Mouse (Mus musculus) forebrain, embryonic 10.5 days (tissue): ENCODE measurements around the gene Tagln2. TPM values are rescaled to one million over a fixed set of nuclear protein-coding genes. Genes with fewer than 3 reads are reported as not detected.

Source experiments
- DNase-seq: peaks from one replicate; pipeline ENCODE4 v3.0.0-alpha.2; 2017; ENCODE audit warnings: low spot score; ENCODE audit errors: extremely low spot score
- H3K27ac ChIP-seq: fragments of 300-500 bp; sonication (generic); 2 replicates; pipeline ENCODE4 v1.5.1; 2016; ENCODE audit warnings: mild to moderate bottlenecking
- H3K27me3 ChIP-seq: fragments of 300-500 bp; sonication (generic); 2 replicates; pipeline ENCODE4 v1.6.1; 2016; ENCODE audit warnings: mild to moderate bottlenecking; ENCODE audit not compliant: poor library complexity, severe bottlenecking
- H3K36me3 ChIP-seq: fragments of 300-500 bp; sonication (generic); replicated peaks from 2 replicates; pipeline ENCODE4 v1.6.1; 2016; ENCODE audit warnings: mild to moderate bottlenecking, moderate library complexity
- H3K4me1 ChIP-seq: fragments of 300-500 bp; sonication (generic); 2 replicates; pipeline ENCODE4 v1.6.1; 2016
- H3K4me3 ChIP-seq: fragments of 300-500 bp; sonication (generic); 2 replicates; pipeline ENCODE4 v1.5.1; 2016; ENCODE audit warnings: mild to moderate bottlenecking, moderate library complexity
- H3K9me3 ChIP-seq: fragments of 300-500 bp; sonication (generic); 2 replicates; pipeline ENCODE4 v1.6.1; 2016; ENCODE audit warnings: mild to moderate bottlenecking, moderate library complexity
- WGBS: fragments of 180-500 bp; shearing (Covaris S2); methylation state at CpG from one replicate; pipeline ENCODE4 v1.1.7; 2016; 5-methylcytosine and 5-hydroxymethylcytosine counted together
- polyA plus RNA-seq: library from polyadenylated mRNA; unstranded; fragments of >200 nt; fragmentation: Nextera tagmentation; extraction: Ambion mirVana; gene quantifications from 2 replicates; pipeline ENCODE4 v1.2.1, GENCODE M21; 2016

The Tagln2 gene
- polyA plus RNA-seq, 1 experiment from 2014 or later, result 71.1 TPM

DNA sequence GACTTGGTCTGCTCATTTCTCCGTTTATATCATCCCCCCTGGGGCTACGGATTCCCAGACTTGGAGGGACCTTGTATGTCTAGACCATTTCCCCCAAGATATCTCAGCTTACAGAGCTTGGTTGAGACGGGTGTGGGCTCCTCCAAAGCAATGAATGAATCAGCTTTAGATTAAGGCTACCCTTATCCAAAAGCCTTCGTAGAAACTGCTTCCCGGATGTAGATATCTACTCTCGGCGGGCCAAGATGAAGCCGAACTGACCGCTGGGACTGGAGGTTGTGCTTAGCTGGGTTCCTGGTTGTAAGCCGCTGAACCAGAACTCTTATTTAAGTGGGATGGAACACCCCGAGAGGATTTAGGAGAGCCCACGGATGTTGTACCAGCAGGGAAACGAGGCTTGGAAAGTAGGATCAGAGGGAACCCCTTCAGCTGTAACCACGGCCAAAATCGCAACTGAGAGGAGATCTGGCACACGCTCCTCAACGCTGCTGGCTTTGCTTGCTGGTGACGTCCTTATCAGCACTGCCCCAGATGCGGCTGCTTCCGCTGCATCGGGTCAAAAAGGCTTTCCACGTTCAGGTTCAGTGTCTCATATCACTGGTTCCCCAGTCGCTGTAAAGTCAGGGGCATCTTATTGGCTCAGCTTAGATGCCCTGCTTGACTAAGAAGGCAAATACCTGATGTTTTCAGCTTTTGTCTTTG, 26.7 kb downstream of the Tagln2 start:
- H3K4me3 ChIP-seq, result no peak overlapping the region
- no peaks in the 10 kb centered on the region for H3K36me3 ChIP-seq
- no peaks in the 10 kb centered on the region for H3K9me3 ChIP-seq
- H3K27ac ChIP-seq, result no peak overlapping the region
- 83% methylated on average over 23 of the region's 23 CpGs for WGBS
- peaks cover 46% of the 10 kb centered on the region for H3K27me3 ChIP-seq
- no peak for DNase-seq
- peaks cover 40% of the 10 kb centered on the region for H3K4me1 ChIP-seq

DNA sequence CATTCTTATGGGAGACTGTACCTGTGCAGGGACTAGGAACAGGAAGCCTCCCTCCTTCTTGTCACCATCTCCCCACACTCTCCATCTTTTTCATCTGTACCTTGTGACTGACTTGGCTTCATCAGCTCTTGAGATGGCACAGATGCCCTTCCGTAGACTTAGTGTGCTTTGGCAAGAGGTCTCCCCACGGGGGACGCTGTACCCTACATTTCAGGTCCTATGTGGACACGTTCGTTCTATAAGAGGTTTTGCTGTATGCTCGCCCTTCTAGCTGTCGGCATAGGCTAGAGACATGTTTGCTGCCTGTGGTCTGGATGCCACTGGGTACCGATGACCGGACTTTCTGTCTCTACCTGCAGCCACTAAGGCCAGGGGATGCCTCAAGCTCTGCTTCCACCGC, 27.6 kb downstream of the Tagln2 start:
- H3K27me3 ChIP-seq, result peaks cover 46% of the 10 kb centered on the region

DNA sequence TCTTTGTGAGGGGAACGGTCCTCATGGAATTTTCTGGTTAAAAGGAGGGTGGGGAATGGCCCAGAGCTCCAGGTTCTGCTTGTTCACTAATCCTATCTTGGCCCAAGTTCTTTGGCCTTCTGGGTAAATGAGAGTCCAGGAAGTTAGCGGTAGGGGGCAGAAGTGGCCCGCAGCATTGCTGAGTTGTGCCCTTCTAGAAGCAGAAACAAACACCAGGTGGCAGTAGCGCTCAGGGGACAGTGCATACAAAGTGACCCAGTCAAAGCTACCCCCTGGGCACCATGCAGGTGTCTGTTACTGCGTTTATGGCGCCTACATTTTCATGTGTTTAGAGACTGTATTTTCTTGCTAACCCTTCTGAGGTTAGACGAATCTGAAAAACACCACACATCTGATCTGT, 28.9 kb downstream of the Tagln2 start:
- peak; percentile 81 for DNase-seq
- Histone ChIP-seq H3K27ac (no peak overlapping the region), H3K4me3 (no peak overlapping the region), H3K4me1 (peaks cover 48% of the 10 kb centered on the region), H3K27me3 (peaks cover 56% of the 10 kb centered on the region), H3K36me3 (no peaks in the 10 kb centered on the region), H3K9me3 (no peaks in the 10 kb centered on the region)
- 8% methylated on average over 7 of the region's 7 CpGs for WGBS

More for the DNA sequence above, 27.6 kb downstream of the Tagln2 start:
- Histone ChIP-seq H3K36me3 (no peaks in the 10 kb centered on the region), H3K4me1 (peaks cover 40% of the 10 kb centered on the region), H3K27ac (no peak overlapping the region), H3K9me3 (no peaks in the 10 kb centered on the region), H3K4me3 (no peak overlapping the region)
- 93% methylated on average over 10 of the region's 10 CpGs for WGBS
- DNase-seq, result no peak

DNA sequence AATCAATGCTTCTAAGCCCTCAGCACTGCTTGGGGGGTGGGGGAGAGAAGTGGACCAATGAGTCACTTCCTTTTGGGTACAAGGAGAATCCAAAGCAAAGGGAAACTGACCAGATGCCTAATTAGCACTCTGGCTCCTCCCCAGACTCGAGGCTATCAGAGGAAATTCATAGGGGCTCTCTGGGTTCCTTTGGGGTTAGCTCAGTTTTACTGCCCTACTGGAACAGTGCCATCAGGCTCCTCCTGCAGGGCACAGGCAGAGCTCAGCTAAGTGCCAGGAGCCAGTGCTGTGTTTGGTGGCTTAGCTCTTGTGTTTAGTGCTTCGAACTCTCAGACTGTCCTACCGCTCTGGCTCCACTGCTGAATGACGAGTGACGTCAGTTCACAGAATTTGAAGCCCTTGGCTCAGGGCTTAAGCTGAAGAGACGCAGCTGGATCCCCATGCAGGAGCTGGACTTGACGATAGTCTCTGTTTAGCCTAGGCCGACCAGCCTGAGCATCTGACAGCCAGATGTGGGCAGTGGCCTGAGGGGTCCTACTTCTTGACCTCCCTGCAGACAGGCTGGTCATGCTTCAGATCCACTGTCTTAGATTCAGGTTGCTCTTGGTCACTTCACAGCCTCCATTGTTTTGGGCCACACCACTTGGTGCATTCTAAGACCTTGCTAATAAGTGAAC, 30.8 kb downstream of the Tagln2 start:
- DNase-seq, result peak; percentile 35
- peaks cover 65% of the 10 kb centered on the region for H3K27me3 ChIP-seq

DNA sequence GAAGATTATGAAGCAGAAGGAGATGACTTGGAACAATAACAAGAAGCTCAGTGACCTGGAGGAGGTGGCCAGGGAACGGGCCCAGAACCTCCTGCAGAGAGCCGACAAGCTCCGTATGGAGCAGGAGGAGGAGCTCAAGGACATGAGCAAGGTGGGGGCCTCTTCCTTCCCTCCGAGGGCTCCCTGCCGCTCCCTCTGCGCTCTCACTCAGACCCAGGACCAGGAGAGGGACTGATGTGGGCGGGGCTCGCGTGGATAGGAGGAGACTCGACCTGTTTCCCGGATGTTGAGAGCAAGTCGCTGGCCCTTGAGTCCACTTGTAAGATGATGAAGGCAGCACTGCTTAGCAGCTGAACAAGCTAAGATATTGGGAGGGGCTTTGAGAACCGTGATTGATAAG, 32.7 kb downstream of the Tagln2 start:
- H3K9me3 ChIP-seq, result no peaks in the 10 kb centered on the region
- peaks cover 57% of the 10 kb centered on the region for H3K27me3 ChIP-seq
- H3K4me3 ChIP-seq, result peak overlapping the region; percentile 45
- H3K4me1 ChIP-seq, result peaks cover 35% of the 10 kb centered on the region
- peak; percentile 69 for DNase-seq
- H3K36me3 ChIP-seq, result no peaks in the 10 kb centered on the region
- 4% methylated on average over 13 of the region's 13 CpGs for WGBS
- peak overlapping the region; percentile 70 for H3K27ac ChIP-seq

More for the DNA sequence above, 30.8 kb downstream of the Tagln2 start:
- 35% methylated on average over 8 of the region's 8 CpGs for WGBS
- H3K36me3 ChIP-seq, result no peaks in the 10 kb centered on the region
- no peaks in the 10 kb centered on the region for H3K9me3 ChIP-seq
- H3K27ac ChIP-seq, result no peak overlapping the region
- H3K4me3 ChIP-seq, result no peak overlapping the region
- H3K4me1 ChIP-seq, result peaks cover 40% of the 10 kb centered on the region

DNA sequence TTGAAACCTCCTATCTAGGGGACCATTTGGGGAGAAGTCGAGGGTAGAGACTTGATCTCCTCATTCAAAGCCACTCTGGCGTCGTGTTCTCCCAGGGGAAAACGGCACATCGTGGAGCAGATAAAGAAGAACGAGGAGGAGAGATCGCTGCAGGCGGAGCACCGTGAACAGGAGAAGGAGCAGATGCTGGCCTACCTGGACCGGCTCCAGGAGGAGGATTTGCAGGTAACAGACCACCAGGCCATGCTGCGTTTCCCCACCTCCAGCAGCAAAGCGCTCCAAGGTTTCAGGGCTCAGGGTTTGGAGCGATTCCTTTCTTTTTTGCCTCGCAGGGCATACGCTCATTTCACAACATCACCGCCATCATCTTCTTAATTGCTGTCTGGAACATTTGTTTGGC, 35.3 kb downstream of the Tagln2 start:
- no peak overlapping the region for H3K27ac ChIP-seq
- peaks cover 39% of the 10 kb centered on the region for H3K4me1 ChIP-seq
- peaks cover 43% of the 10 kb centered on the region for H3K27me3 ChIP-seq
- H3K36me3 ChIP-seq, result no peaks in the 10 kb centered on the region
- WGBS, result 82% methylated on average over 16 of the region's 16 CpGs
- H3K9me3 ChIP-seq, result no peaks in the 10 kb centered on the region
- no peak overlapping the region for H3K4me3 ChIP-seq
- no peak for DNase-seq

DNA sequence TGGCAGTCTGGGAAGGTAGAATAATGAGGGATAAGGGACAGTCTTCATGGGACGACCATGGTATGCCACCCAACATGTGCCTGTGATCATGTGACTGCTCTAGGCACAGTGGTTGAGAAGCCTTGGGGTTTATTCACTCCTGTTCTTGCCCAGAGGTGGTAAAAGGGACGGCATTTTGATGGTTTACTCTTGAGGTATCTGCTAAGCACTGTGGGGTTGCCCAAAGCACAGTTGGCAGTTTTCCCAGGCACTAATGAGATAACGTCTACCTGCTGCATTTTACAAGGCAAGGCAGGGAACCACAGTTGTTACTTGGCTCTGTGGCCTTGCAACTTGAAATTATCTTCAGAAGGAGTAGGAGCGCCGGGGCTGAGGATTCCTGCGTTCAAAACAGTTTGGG, 40.0 kb downstream of the Tagln2 start:
- no peak overlapping the region for H3K4me3 ChIP-seq
- DNase-seq, result no peak
- H3K9me3 ChIP-seq, result no peaks in the 10 kb centered on the region
- H3K36me3 ChIP-seq, result no peaks in the 10 kb centered on the region
- peaks cover 16% of the 10 kb centered on the region for H3K27me3 ChIP-seq
- no peak overlapping the region; the same call in 1 of the 2 replicates for H3K27ac ChIP-seq
- H3K4me1 ChIP-seq, result peaks cover 14% of the 10 kb centered on the region
- WGBS, result 70% methylated on average over 6 of the region's 6 CpGs

DNA sequence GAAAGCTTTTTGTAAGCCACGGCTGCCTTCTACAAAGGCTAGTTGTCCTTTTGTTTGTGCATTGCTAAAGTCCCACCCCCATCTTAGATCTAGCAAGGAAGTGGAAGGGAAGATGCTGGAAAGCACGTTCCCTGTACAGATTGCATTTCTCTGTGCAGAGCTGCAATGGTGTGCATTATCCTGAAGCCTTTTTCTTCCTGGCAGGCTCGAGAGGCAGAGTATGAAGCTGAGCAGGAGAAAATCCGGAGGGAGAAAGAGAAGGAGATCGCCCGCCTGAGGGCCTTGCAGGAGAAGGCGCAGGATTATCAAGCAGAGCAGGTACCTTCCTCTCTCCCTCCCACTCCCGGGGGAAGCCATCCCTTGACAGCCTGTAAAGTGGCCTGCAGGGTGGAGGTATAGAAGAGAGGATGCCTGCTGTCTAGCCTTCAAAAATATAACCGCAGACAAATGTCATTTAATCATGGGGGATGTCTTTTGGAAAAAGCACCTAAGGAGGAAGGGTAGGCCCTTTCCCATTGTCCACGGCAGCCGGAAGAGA, 40.5 kb downstream of the Tagln2 start:
- Histone ChIP-seq H3K36me3 (no peaks in the 10 kb centered on the region), H3K27me3 (peaks cover 16% of the 10 kb centered on the region), H3K4me1 (peaks cover 14% of the 10 kb centered on the region), H3K9me3 (no peaks in the 10 kb centered on the region), H3K27ac (peak overlapping the region; percentile 35; the same call in 1 of the 2 replicates), H3K4me3 (no peak overlapping the region)
- no peak for DNase-seq
- WGBS, result 44% methylated on average over 11 of the region's 11 CpGs

DNA sequence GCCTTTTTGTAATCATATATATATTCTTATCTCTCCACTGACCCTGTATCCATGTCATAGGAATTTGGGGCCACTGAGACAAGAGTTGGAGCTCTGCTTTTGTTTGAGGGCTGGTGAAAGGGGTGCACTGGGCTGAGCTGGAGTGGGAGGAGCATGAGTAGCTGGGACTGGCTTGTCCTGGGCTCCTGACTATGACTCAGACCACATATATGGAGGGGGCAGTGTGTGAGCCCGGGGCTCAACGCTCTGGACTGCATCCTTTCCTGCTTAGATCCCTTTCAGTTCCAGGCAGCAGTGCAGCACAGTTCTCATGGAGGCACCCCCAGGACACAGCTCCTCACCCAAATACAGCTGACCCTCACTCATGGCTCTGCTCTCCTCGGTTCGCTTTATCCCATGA, 46.2 kb downstream of the Tagln2 start:
- DNase-seq, result no peak
- no peaks in the 10 kb centered on the region for H3K36me3 ChIP-seq
- H3K9me3 ChIP-seq, result no peaks in the 10 kb centered on the region
- peaks cover 30% of the 10 kb centered on the region for H3K4me1 ChIP-seq
- H3K27me3 ChIP-seq, result peaks cover 12% of the 10 kb centered on the region
- H3K27ac ChIP-seq, result no peak overlapping the region
- 82% methylated on average over 4 of the region's 4 CpGs for WGBS
- H3K4me3 ChIP-seq, result no peak overlapping the region

DNA sequence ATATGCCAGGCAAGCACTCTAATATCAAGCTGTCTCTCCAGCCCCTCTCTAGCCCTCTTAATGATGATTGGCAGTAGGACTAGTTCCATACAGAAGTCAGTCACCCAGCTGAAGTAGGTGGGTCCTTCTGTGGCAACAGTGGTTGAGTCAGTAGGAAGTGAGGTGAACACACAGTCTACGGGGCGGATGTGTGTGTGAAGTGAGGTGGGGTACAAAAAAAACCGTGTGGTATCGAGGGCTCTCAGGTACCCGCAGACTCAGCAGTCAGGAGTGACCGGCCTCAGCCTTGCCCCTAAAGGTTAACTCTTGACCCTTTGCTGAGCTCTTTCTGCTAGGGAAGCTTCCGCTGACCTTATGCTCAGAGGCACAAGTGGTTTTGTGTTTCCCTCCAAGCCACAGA, 48.7 kb downstream of the Tagln2 start:
- Histone ChIP-seq H3K27me3 (peaks cover 14% of the 10 kb centered on the region), H3K27ac (no peak overlapping the region), H3K36me3 (no peaks in the 10 kb centered on the region), H3K9me3 (no peaks in the 10 kb centered on the region), H3K4me1 (peaks cover 55% of the 10 kb centered on the region), H3K4me3 (no peak overlapping the region)
- no peak for DNase-seq
- WGBS, result 43% methylated on average over 7 of the region's 7 CpGs

DNA sequence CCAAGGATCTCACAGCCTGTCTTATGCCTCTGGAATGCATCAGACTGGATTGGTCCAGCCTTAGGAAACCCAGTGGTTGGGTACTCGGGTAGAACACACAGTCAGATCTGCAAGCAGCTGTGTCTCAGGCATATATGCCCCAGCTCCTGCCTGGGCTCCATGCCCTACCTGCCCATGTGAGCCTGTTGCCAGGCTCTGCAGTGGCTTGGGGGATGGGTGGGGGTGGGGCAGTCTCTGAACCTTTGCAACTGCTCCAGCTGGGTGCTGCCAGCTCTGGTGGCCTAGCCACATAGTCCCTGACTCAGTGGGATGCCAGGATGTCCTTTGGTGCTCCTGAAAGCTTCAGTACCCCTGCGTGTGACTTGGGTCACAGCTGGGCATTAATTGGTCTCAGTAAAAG, 49.5 kb downstream of the Tagln2 start:
- no peaks in the 10 kb centered on the region for H3K36me3 ChIP-seq
- H3K4me3 ChIP-seq, result peak overlapping the region; percentile 48
- WGBS, result 6% methylated on average over 2 of the region's 2 CpGs

DNA sequence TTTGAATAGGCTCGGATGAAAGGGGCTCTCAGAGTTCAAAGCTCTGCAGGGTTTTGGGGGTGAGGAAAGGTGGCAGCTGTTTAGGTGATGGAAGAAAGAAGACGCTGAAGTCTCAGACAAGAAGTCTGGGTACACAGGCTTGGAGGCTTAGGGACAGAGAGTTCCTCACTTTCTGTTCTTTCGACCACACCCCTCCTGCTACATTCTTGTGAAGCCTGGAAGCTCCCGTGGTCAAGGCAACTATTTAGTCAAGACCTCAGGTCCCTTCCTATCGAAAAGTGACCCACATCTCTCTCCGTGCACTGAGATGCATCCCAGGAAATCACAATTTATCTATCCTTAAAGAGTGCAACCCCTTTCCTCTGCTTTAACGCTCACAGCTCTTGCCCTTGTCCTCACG, 49.9 kb downstream of the Tagln2 start:
- peak overlapping the region; percentile 48 for H3K4me3 ChIP-seq

More for the DNA sequence above, 49.5 kb downstream of the Tagln2 start:
- Histone ChIP-seq H3K9me3 (no peaks in the 10 kb centered on the region), H3K27ac (peak overlapping the region; percentile 62; the same call in 1 of the 2 replicates), H3K27me3 (peaks cover 14% of the 10 kb centered on the region), H3K4me1 (peaks cover 55% of the 10 kb centered on the region)
- DNase-seq, result no peak

DNA sequence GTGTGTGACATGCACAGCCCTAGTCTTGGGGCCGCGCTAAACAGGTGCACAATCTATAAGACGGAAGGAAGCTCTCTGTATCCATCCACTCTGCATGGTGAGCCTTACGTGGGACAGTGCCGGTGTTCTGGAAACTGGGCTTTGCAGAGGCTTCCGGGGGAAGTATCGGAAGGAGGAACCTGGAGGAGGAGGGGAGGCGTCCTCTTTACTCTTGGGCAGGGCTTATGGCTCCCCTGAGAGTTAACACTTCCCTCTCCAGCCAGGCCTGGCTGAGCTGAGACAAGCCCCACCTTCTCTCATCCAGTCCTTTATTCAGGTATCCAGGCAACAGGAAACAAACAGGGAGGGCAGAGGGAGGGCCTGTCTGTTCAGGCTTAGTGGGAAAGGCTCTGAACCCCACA, 50.7 kb downstream of the Tagln2 start:
- WGBS, result 1% methylated on average over 8 of the region's 8 CpGs
- peak; percentile 75 for DNase-seq
- H3K27ac ChIP-seq, result peak overlapping the region; percentile 71

More for the DNA sequence above, 49.9 kb downstream of the Tagln2 start:
- H3K9me3 ChIP-seq, result no peaks in the 10 kb centered on the region
- H3K4me1 ChIP-seq, result peaks cover 55% of the 10 kb centered on the region
- peaks cover 14% of the 10 kb centered on the region for H3K27me3 ChIP-seq
- H3K27ac ChIP-seq, result peak overlapping the region; percentile 71
- DNase-seq, result no peak
- WGBS, result 1% methylated on average over 8 of the region's 8 CpGs
- H3K36me3 ChIP-seq, result no peaks in the 10 kb centered on the region

More for the DNA sequence above, 50.7 kb downstream of the Tagln2 start:
- H3K27me3 ChIP-seq, result peaks cover 15% of the 10 kb centered on the region
- peaks cover 55% of the 10 kb centered on the region for H3K4me1 ChIP-seq
- H3K9me3 ChIP-seq, result no peaks in the 10 kb centered on the region
- peak overlapping the region; percentile 48 for H3K4me3 ChIP-seq
- no peaks in the 10 kb centered on the region for H3K36me3 ChIP-seq
